ENCODE assay signal across 26 mouse cellular contexts in the genomic region with DNA sequence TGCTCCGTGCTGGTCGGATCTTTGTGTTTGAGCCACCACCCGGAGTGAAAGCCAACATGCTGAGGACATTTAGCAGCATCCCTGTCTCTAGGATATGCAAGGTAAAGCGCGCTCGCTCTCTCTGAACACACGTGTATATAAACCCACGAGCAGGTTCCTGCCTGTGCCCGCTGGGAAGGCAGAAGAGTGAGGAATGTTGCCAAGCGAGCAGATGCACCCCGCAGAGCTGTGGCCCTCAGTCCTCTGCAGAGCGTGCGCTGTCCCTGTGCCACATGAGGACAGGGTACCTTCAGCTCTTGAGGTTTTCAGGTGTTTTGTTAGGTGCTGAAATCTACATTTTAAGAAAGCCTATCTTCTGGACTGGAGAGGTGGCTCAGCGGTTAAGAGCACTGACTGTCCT. TPM values are rescaled to one million over a fixed set of nuclear protein-coding genes. Genes with fewer than 3 reads are reported as not detected.
"Had no signal": no experiment of that assay in that cellular context is flagged by ENCODE, and none has a peak within 500 bp of the region (broad histone marks: within the 10 kb centered on the region; RNA-seq: fewer than 3 reads in every experiment).

No protein-coding gene starts in this region.

- H3K27ac ChIP-seq: left cerebral cortex, adult 2 months; liver, embryonic 13.5 days had no signal

- H3K27me3 ChIP-seq: liver, embryonic 13.5 days had no signal

- H3K4me2 ChIP-seq: liver, embryonic 13.5 days; midbrain, embryonic 11.5 days had no signal

- DNase-seq: kidney, postnatal 10 days; kidney, postnatal 36 days; layer of hippocampus, postnatal 36 days; liver, embryonic 13.5 days; lung, adult 2 months; lung, postnatal 14 days; lung, postnatal 4 days; midbrain, embryonic 14.5 days; thymus, adult 18-20 months; thymus, postnatal 4 days had no signal

- H3K4me1 ChIP-seq: liver, embryonic 13.5 days had no signal

- H3K4me3 ChIP-seq: left cerebral cortex, adult 2 months; liver, embryonic 13.5 days had no signal

- H3K9ac ChIP-seq: liver, embryonic 13.5 days had no signal

- H3K9me3 ChIP-seq: liver, embryonic 13.5 days had no signal

RNA-seq across cellular contexts. Expression of a gene that starts 20.7 kb away (rescaled TPM):
- total RNA-seq: layer of hippocampus, adult 8-10 months; layer of hippocampus, postnatal 10 days; layer of hippocampus, postnatal 36 days; left cerebral cortex, adult 2 months; left cerebral cortex, postnatal 10 days; left cerebral cortex, postnatal 36 days; liver, adult 2 months; megakaryocyte progenitor cell, adult 5-6 weeks; megakaryocyte-erythroid progenitor cell, adult 5-6 weeks; midbrain, postnatal 0 days had no signal
- polyA plus RNA-seq: liver, adult 2 months; liver, embryonic 13.5 days; liver, embryonic 16.5 days; lung, adult 2 months; lung, embryonic 16.5 days; midbrain, embryonic 14.5 days; midbrain, postnatal 0 days; neural tube, embryonic 11.5 days; small intestine, adult 2 months; spleen, adult 2 months; stomach, embryonic 16.5 days had no signal
